Mouse (Mus musculus) WW6 (cell line): ENCODE measurements around the gene Agbl2.

Experiments
- DNase-seq: peaks from one replicate; pipeline ENCODE4 v3.0.0-alpha.2; 2013; ENCODE audit warnings: low read depth, low spot score

Agbl2 gene

GRCm38 (mm10) chr2:90782458-90782857, at the start of gene Agbl2:
TSS of gene Agbl2 (plus strand) at chr2:90782727.
- peak; percentile 26 for DNase-seq

- no peak for DNase-seq
Observed at GRCm38 (mm10) chr2:90735326-90735725, 47.2 kb upstream of the Agbl2 start.

- DNase-seq, result no peak
Observed at GRCm38 (mm10) chr2:90738801-90739200, 43.7 kb upstream of the Agbl2 start.

GRCm38 (mm10) chr2:90739327-90739726, 43.2 kb upstream of the Agbl2 start:
- DNase-seq, result no peak

- DNase-seq, result no peak
Observed at GRCm38 (mm10) chr2:90739921-90740320, 42.6 kb upstream of the Agbl2 start.

DNA sequence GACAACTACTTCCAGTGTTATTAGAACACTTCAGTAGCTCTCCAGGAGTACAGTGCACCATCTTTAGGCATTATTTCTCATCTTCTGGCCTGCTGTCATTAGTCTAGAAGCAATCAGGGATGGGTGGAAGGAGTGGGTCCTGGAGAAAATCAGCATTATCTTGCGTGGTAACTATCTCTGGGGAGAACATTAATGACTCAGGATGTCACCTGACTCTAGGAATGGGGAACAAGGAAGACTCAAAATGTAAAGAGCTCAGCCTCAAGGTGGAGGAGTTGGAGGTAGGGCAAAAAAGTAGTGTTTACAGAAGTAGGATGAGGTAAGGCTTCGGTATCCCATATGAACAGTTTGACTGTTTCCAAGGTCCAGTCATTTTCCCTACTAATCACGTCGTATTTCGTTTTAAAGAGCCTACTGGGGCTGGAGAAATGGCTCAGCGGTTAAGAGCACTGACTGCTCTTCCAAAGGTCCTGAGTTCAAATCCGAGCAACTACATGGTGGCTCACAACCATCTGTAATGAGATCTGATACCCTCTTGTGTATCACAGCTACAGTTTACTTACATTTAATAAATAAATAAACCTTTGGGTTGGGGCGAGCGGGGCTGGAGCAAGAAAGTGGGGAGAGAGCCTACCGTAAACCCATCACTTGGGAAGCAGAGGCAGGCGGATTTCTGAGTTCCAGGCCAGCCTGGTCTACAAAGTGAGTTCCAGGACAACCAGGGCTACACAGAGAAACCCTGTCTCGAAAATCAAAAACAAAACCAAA, 38.1 kb upstream of the Agbl2 start:
- DNase-seq, result no peak

GRCm38 (mm10) chr2:90745053-90745678, 37.4 kb upstream of the Agbl2 start, which contains the start of gene Fnbp4:
TSS of gene Fnbp4 (plus strand) at chr2:90745370.
- DNase-seq, result peak; percentile 98

GRCm38 (mm10) chr2:90745740-90746537, 36.6 kb upstream of the Agbl2 start:
- no peak for DNase-seq

- no peak for DNase-seq
Observed at GRCm38 (mm10) chr2:90746538-90746865, 36.0 kb upstream of the Agbl2 start.

DNA sequence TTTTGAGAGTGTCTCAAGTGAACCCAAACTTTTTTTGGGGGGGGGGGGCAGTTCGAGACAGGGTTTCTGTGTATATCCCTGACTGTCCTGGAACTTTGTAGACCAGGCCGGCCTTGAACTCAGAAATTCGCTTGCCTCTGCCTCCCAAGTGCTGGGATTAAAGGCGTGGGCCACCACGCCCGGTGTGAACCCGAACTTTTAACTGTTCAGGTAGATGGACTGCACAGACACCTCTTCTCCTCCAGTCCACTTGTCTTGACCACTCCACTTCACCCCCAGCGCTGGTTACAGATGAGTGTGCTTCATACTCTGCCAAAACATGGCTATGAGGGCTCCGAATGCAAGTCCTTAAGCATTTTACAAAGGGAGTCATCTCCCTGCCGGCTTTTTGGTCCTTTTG, 35.4 kb upstream of the Agbl2 start:
- no peak for DNase-seq

DNA sequence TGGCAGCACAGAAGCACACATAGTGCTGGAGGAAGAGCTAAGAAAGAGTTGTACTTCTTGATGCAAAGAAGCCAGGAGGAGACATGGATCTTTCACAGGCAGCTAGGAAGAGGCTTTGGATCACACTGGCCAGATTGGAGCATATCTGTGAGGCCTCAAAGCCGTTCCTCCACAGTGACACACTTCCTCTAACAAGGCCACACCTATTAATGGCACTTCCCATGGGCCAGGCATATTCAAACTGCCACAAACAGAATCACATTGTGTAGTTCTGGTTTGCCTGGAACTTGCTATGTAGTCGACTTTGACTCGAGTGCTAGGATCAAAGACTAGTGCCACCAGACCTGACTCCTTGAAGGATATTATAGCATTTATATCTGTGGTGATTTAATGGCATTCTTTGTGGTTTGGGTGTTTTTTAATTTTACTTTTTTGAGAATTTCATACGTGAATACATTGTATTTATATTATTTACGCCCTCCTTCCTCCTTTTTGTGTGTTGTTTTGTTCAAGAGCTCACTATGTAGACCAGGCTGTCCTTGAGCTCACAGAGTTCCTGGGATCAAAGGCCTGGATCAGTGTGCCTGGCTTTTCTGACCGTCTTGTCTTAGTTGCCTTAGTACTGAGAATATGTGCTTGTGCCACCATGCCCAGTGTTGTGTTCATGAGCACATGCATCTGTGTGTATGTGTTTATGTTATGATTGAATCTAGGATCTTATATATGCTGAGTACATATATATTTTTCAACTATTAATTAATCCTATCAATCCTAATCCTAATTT, 32.7 kb upstream of the Agbl2 start:
- no peak for DNase-seq

- no peak for DNase-seq
Observed at GRCm38 (mm10) chr2:90753565-90753964, 29.0 kb upstream of the Agbl2 start.

DNA sequence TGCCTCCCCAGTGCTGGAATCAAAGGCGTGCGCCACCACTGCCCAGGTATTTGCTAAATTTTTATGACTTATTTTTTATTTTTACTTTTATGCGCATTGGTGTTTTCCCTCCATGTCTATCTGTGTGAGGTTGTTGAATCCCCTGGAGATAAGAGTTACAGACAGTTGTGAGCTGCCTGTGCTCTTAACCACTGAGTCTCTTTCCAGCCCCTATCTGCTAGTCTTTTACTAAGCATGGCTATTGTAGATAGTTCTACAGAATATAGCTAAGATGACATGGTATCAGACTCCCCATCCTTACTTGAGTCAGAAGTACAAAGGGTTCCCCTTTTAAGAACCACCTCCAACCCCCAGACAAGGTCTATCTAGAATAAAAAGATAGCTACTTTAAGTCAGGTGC, 28.3 kb upstream of the Agbl2 start:
- no peak for DNase-seq

DNA sequence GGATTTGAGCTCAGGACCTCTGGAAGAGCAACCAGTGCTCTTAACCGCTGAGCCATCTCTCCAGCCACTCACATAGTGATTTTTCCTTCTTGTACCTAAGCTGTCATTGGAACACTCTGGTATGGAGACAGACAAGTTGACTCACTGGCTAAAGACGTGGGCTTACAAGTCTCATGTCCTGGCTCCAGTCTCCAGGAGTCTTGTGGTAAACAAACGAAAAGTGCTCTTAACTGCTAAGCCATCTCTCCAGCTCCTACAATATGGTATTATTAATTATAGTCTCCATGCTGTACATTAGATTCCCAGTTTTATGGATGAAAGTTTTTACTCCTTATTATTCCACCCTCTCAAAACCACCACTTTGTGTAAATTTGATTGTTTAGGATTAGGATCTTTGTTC, 17.4 kb upstream of the Agbl2 start:
- no peak for DNase-seq

GRCm38 (mm10) chr2:90781323-90781722, 1.2 kb upstream of the Agbl2 start:
- no peak for DNase-seq

- no peak for DNase-seq
Observed at GRCm38 (mm10) chr2:90781938-90782337, 589 bp upstream of the Agbl2 start.

DNA sequence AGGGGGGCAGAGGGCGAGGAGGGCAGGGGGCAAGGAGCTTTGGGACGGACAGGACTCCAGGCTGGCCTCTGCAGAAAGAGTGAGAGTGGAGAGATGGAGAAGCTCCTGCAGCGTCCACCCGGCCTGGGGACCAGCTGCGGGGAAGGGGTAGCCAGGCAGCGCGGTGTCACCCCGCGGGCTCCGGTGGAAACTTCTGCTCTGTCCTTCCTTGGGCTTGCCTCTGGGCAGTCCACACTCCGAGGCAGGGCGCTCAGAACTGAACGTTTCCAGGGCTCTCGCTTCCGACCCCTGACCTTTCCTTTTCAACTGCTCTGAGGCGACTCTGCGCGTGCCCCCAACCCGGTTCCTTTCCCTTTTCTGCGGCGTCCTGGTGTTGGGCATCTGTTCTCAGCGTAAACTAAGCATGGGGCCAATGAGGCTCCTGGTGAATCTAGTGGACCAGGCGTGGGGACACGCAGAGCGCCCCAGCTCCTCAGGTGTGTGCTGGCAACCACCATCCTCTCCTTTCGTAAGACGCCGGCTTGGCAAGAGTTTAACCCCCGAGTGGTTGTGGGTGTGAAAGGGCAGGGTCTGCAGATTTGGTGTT, 467 bp downstream of the Agbl2 start:
- no peak for DNase-seq

DNA sequence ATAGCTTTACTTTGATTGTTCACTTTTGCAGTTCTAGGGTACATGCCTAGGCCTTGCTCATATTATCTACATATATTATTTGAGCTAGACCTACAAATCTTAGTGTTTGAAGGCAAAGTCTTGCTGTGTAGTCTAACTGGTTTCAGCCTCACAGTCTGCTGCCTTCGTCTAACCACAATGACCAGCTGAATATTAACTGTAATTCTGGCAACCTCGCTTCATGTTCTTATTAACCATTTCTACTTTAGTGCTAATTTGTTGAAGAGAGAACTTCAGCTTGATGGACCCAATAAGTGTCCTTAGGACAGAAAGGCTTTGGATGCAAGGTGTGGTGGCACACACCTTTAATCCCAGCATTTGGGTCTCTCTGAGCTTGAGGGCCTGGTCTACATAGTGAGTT, 5.6 kb downstream of the Agbl2 start:
- no peak for DNase-seq

DNA sequence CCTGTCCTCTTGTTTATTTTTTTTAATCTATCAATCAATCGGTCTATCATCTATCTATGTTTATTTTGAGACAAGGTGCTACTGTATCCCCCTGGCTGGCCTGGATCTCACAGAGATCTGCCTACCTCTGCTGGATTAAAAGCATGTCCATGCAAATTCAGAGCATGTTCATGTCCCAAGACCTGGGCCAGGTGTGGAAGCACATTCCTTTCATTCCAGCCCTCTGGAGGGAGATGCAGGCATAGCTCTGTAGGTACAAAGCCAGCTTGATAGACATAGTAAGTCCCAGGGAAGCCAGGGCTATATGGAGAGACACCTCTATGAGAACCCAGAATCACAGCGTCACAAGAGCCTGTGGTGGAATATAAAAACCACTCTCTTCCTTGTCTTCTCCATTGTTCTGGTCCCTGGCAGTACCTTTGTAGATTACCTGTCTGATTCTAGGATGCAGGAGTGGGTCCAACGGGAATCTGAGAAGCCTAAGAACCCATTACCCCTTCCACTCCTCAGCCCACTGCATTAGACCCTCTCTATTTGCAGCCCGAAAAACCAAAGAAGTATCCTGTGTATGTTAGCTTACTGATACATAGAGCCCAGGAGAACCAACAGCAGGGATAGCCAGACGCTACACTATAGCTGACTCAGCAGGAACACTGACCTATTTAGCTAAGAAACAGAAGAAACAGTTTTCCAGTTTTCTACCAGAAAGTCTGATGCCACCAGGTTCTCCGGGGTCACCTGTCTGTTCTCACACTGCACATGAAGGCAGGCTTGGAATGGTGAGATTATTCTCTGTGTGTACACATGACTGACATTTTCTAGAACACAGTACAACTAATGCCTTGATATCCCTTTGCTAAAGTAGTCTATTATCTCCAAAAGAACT, 26.0 kb downstream of the Agbl2 start:
- DNase-seq, result no peak

DNA sequence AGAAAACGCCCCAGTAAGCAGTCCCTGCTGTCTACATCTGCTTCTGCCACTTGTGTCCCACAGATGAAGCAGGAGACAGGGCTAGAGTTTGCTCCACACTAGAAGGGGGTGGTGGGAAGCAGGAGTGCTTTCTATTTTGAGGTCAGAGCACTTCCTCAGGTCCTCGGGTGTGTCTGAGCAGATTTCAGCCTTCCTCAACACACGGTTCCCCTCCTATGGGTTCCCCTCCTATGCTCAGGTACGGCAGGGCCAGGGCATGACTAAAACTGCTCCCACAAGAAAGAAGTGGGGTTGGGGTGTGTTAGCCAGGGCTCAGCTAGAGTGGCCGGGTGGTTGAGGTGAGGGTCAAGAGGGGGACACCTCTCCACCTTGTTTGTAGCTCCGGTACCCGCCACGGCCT, 28.2 kb downstream of the Agbl2 start:
- no peak for DNase-seq
